Mouse (Mus musculus) heart, postnatal 0 days (tissue): ENCODE results near the gene Atp8b4.

Experiments used
- CTCF ChIP-seq: IDR thresholded peaks from 2 replicates; pipeline ENCODE4 v1.5.1; 2016; ENCODE audit warnings: antibody characterized with exemption, control low read depth, low read depth
- EP300 ChIP-seq: IDR thresholded peaks from 2 replicates; pipeline ENCODE4 v1.6.1; 2016; ENCODE audit warnings: antibody characterized with exemption, low read depth

DNA sequence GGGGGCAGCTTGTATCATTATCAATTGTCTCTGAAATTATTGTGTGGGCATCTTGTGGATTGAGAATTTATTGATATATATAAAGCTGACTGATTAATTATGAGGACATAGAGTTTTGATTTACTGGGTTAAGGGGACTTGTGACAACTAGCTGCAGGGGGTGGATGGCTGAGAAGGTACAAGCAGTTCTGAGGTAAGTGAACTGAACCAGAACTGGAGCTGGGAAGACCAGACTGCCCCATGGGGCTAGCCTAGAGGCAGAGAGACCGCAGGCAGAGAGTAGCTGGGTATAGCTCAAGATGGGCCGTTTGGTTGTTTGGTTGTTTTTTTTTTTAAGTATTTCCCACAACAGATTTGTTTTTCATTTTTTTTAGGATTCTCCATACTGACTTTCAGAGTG lies 23.8 kb upstream of the Atp8b4 start:
- no peak for TF ChIP-seq CTCF
- TF ChIP-seq EP300, result no peak
